Mouse (Mus musculus) gastrocnemius, postnatal 4 days (tissue): ENCODE measurements around the gene Epn3. TPM values are rescaled to one million over a fixed set of nuclear protein-coding genes. Genes with fewer than 3 reads are reported as not detected.
A peak's percentile ranks its signal among the peaks of the same experiment; 100 is the strongest.

Source experiments
- DNase-seq, 2 experiments: peaks; one replicate each; pipeline ENCODE4 v3.0.0; 2021 to 2022; ENCODE audit warnings: low spot score in 2 of 2, mixed read lengths in 2 of 2
- total RNA-seq, 2 experiments: library from RNA; stranded (reverse); gene quantifications; 2 replicates each; pipeline ENCODE4 v1.2.3; 2021

Epn3 gene
- total RNA-seq, 2 experiments from 2014 or later, result 0.47 to 0.49 TPM

- no peak for DNase-seq
Observed at GRCm38 (mm10) chr11:94498093-94498996, 1.4 kb downstream of the Epn3 start.

- no peak for DNase-seq
Observed at GRCm38 (mm10) chr11:94495415-94495814, 4.4 kb downstream of the Epn3 start.

- DNase-seq, result no peak
Observed at GRCm38 (mm10) chr11:94491749-94492099, 8.1 kb downstream of the Epn3 start.

GRCm38 (mm10) chr11:94491035-94491748, 8.6 kb downstream of the Epn3 start:
- no peak for DNase-seq

GRCm38 (mm10) chr11:94489745-94490144, 10.0 kb downstream of the Epn3 start:
- no peak for DNase-seq

GRCm38 (mm10) chr11:94488767-94489533, 10.8 kb downstream of the Epn3 start:
- DNase-seq, result no peak

- DNase-seq, result peak; percentile 78 to 85
Observed at GRCm38 (mm10) chr11:94486001-94486400, 13.8 kb downstream of the Epn3 start, which contains the start of gene Spata20. Gene Spata20, minus strand, starts transcription at chr11:94486179.

- no peak for DNase-seq
Observed at GRCm38 (mm10) chr11:94485223-94485622, 14.6 kb downstream of the Epn3 start.

- no peak for DNase-seq
Observed at GRCm38 (mm10) chr11:94484636-94485035, 15.1 kb downstream of the Epn3 start.

GRCm38 (mm10) chr11:94483921-94484320, 15.9 kb downstream of the Epn3 start:
- no peak for DNase-seq

- no peak for DNase-seq
Observed at GRCm38 (mm10) chr11:94483436-94483835, 16.3 kb downstream of the Epn3 start.

- no peak for DNase-seq
Observed at GRCm38 (mm10) chr11:94482738-94483137, 17.0 kb downstream of the Epn3 start.

GRCm38 (mm10) chr11:94481963-94482362, 17.8 kb downstream of the Epn3 start:
- DNase-seq, result no peak

GRCm38 (mm10) chr11:94480382-94480781, 19.4 kb downstream of the Epn3 start:
- no peak for DNase-seq

- no peak for DNase-seq
Observed at GRCm38 (mm10) chr11:94477651-94478050, 22.1 kb downstream of the Epn3 start.

GRCm38 (mm10) chr11:94475722-94476121, 24.1 kb downstream of the Epn3 start:
- no peak for DNase-seq

GRCm38 (mm10) chr11:94474544-94474910, 25.2 kb downstream of the Epn3 start:
- no peak for DNase-seq

GRCm38 (mm10) chr11:94473707-94474543, 25.8 kb downstream of the Epn3 start, which contains the start of gene Cacna1g:
Gene Cacna1g, minus strand, starts transcription at chr11:94474198.
- peak; percentile 79 to 90 for DNase-seq

- DNase-seq, result peak in 1 of 2 experiments; percentile 35
Observed at GRCm38 (mm10) chr11:94472916-94473706, 26.7 kb downstream of the Epn3 start.

- DNase-seq, result peak in 1 of 2 experiments; percentile 40
Observed at GRCm38 (mm10) chr11:94472585-94472915, 27.2 kb downstream of the Epn3 start.
